Mouse (Mus musculus) midbrain, embryonic 15.5 days (tissue): ENCODE results near the gene Peak1. TPM values are rescaled to one million over a fixed set of nuclear protein-coding genes. Genes with fewer than 3 reads are reported as not detected.

Experiments
- ATAC-seq: fragments of 200-750 bp; cut with Nextera tagmentation; replicated peaks from 2 replicates; pipeline ENCODE4 v1.8.0; 2017; ENCODE audit warnings: moderate TSS enrichment
- H3K27ac ChIP-seq: fragments of 300-500 bp; sonication (generic); 2 replicates; pipeline ENCODE4 v1.5.1; 2015; ENCODE audit warnings: mild to moderate bottlenecking, inconsistent platforms
- H3K27me3 ChIP-seq: fragments of 300-500 bp; sonication (generic); replicated peaks from 2 replicates; pipeline ENCODE4 v1.6.1; 2015; ENCODE audit warnings: inconsistent platforms
- H3K36me3 ChIP-seq: fragments of 300-500 bp; sonication (generic); replicated peaks from 2 replicates; pipeline ENCODE4 v1.6.1; 2015; ENCODE audit warnings: inconsistent platforms
- H3K4me1 ChIP-seq: fragments of 300-500 bp; sonication (generic); 2 replicates; pipeline ENCODE4 v1.6.1; 2015; ENCODE audit warnings: inconsistent platforms
- H3K4me2 ChIP-seq: fragments of 300-500 bp; sonication (generic); 2 replicates; pipeline ENCODE4 v1.6.1; 2015; ENCODE audit warnings: inconsistent platforms, mild to moderate bottlenecking, moderate library complexity
- H3K4me3 ChIP-seq: fragments of 300-500 bp; sonication (generic); 2 replicates; pipeline ENCODE4 v1.5.1; 2015; ENCODE audit warnings: mild to moderate bottlenecking, inconsistent platforms
- H3K9ac ChIP-seq: fragments of 300-500 bp; sonication (generic); 2 replicates; pipeline ENCODE4 v1.6.1; 2015; ENCODE audit warnings: mild to moderate bottlenecking, inconsistent platforms
- H3K9me3 ChIP-seq: fragments of 300-500 bp; sonication (generic); 2 replicates; pipeline ENCODE4 v1.6.1; 2016; ENCODE audit warnings: inconsistent platforms
- WGBS: fragments of 180-500 bp; shearing (Covaris S2); methylation state at CpG from one replicate; pipeline ENCODE4 v1.1.7; 2015; ENCODE audit warnings: mixed read lengths; 5-methylcytosine and 5-hydroxymethylcytosine counted together
- polyA plus RNA-seq: library from polyadenylated mRNA; unstranded; fragments of >200 nt; fragmentation: Nextera tagmentation; extraction: Ambion mirVana; gene quantifications from 2 replicates; pipeline ENCODE4 v1.2.1, GENCODE M21; 2015

Peak1 gene
- polyA plus RNA-seq, 1 experiment from 2014 or later: 4.4 TPM

DNA sequence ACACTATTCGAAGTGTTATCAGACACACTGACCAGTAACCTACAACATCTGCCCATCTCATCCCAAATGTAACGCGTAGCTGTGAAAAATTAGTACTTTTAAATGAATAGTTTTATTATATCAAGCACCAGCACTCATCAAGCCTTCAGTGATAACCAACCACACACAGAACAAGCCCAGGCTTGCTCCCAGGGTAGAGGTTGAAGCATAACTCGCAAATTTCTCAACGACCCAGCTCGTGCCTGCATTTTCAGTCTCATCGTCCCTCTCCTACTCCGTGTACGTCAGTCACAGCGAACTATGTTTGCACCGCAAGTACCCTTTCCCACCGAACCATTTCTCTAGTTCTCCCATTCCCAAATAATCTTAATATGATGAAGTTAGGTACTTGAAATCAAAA, 83.5 kb downstream of the Peak1 start:
- ATAC-seq: no peak
- H3K36me3 ChIP-seq: no peaks in the 10 kb centered on the region
- H3K4me1 ChIP-seq: no peaks in the 10 kb centered on the region
- H3K4me3 ChIP-seq: no peak overlapping the region
- no peak overlapping the region for H3K9ac ChIP-seq
- no peaks in the 10 kb centered on the region for H3K9me3 ChIP-seq
- no peak overlapping the region for H3K4me2 ChIP-seq
- 96% methylated on average over 12 of the region's 12 CpGs for WGBS
- H3K27ac ChIP-seq: no peak overlapping the region
- no peaks in the 10 kb centered on the region for H3K27me3 ChIP-seq

DNA sequence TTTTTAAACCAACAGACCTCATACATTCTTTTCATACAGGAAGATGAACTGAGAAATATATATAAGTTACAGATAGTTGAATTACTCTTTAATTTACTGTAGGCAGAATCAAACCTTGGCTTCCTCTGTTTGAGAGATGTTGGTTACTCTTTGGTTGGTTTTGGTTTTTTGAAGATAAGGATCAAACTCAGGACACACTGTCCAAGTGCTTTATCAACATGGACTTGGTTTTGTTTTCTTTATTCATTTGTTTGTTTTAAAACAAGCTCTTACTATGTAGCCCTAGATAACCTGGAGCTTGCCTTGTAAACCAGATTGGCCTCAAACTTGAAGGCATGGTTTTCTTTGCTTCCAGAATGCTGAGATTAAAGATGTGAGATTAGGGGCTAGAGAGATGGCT, 85.1 kb downstream of the Peak1 start:
- no peak overlapping the region for H3K4me2 ChIP-seq
- H3K27ac ChIP-seq: no peak overlapping the region
- H3K9me3 ChIP-seq: no peaks in the 10 kb centered on the region
- no peaks in the 10 kb centered on the region for H3K27me3 ChIP-seq
- no peaks in the 10 kb centered on the region for H3K36me3 ChIP-seq
- no peak overlapping the region for H3K9ac ChIP-seq
- H3K4me1 ChIP-seq: no peaks in the 10 kb centered on the region
- no peak for ATAC-seq
- H3K4me3 ChIP-seq: no peak overlapping the region

DNA sequence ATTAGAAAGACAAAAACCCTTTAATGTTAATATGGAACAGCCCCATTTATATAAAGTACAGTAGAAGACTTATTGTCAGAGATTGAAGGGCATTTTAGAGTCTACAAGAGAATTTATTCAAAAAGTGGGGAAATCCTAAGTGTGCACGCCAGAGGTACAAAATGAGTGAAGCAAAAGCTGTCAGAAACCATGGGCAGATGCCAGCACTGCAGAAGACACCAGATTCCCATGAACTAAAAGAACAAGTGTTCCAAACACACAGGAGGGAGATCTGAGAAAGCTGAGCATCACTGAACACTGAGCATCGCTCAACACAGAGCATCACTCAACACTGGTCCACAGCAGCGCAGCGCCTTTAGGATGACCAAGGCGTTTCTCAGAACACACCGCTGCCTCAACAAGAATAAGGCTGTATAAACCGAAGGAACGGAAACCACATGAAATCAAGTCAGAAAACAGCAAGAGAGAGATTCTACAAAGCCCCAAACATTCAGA, 91.3 kb downstream of the Peak1 start:
- H3K27me3 ChIP-seq: no peaks in the 10 kb centered on the region
- H3K4me3 ChIP-seq: no peak overlapping the region
- H3K9ac ChIP-seq: no peak overlapping the region
- H3K4me2 ChIP-seq: no peak overlapping the region
- no peaks in the 10 kb centered on the region for H3K36me3 ChIP-seq
- ATAC-seq: no peak
- H3K4me1 ChIP-seq: 0 out of 2 replicates have a peak, but pooled peaks cover 3% of the 10 kb centered on the region
- WGBS: 90% methylated on average over 8 of the region's 8 CpGs
- no peak overlapping the region; the same call in 1 of the 2 replicates for H3K27ac ChIP-seq
- H3K9me3 ChIP-seq: no peaks in the 10 kb centered on the region

DNA sequence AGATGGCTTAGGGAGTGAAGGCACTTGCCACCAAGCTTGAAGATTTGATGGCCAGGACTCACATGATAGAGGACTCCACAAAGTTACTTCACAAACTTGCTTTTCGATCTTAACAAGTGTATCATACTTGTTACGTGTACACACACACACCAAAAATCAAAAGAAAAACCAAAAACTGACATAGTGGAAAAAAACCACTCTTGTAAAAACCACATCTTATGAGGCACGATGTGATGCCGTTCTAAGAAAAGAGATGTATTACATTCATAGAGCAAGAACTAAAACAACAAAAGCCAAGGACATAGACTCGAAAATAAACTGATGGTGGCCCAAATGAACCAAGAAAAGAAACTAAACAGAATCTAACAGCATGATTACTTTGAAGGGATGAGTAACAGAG, 92.1 kb downstream of the Peak1 start:
- H3K4me1 ChIP-seq: 0 out of 2 replicates have a peak, but pooled peaks cover 3% of the 10 kb centered on the region
- H3K27me3 ChIP-seq: no peaks in the 10 kb centered on the region
- H3K4me2 ChIP-seq: no peak overlapping the region
- no peak overlapping the region for H3K27ac ChIP-seq
- no peak overlapping the region for H3K9ac ChIP-seq
- WGBS: 91% methylated on average over 5 of the region's 5 CpGs
- no peak overlapping the region for H3K4me3 ChIP-seq
- H3K9me3 ChIP-seq: no peaks in the 10 kb centered on the region
- no peaks in the 10 kb centered on the region for H3K36me3 ChIP-seq
- no peak for ATAC-seq

DNA sequence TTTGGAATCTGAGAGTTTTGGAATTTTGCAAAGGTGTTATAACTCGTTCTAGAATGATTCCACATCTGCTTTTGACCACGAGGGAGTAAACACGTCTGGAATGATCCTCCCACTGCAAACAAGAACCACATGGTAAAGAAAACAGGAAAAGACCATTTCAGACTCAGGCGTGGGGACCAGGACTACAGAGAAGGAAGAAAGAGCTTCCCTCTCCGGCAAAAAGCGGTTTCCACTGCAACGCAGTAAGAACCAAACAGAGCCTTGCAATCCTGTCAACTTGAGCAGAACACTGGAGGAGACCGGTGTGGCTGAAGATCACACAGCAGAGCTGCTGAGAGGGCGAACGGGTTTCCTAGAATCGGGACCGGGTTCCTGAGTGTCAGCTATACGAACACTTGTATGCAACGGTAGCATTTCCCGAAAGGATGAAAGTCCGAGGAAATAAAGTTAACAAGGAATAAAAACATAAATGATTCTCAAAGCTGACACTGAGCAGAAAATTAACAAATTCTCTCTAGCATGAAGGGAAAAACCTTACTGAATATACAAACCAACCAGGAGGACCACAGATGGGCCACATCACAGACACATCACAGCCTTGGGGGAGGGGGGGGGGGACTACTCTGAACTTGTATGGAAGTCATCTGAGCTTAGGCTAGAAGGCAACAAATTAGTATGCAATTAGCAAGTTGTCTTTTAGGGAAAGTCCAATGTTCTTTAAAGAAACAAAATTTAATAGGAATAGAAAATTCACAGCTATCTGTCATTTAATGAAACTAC, 93.1 kb downstream of the Peak1 start:
- Histone ChIP-seq H3K27ac (no peak overlapping the region), H3K27me3 (no peaks in the 10 kb centered on the region), H3K4me3 (no peak overlapping the region), H3K4me2 (no peak overlapping the region), H3K9ac (no peak overlapping the region), H3K9me3 (no peaks in the 10 kb centered on the region), H3K36me3 (no peaks in the 10 kb centered on the region), H3K4me1 (0 out of 2 replicates have a peak, but pooled peaks cover 3% of the 10 kb centered on the region)
- ATAC-seq: no peak
- 84% methylated on average over 16 of the region's 16 CpGs for WGBS

DNA sequence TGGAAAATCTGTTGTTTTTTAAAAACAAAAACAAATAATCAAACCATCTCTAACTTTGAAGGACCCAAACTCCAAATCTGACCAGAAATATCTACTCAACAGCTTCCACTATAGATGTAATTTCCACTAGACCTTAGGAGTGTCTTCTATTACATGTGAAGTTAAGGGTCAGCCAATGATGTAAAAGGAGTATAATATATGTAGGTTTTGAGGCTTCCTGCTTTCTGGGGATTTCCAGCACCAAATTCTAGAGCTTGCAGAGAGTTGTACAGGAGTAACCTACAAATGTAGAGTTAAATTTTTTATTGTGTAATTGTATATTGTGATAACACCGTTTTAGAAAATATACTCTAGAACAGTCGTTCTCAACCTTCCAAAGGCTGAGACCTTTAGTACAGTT, 96.6 kb downstream of the Peak1 start:
- Histone ChIP-seq H3K36me3 (no peaks in the 10 kb centered on the region), H3K4me2 (no peak overlapping the region), H3K27ac (no peak overlapping the region), H3K4me1 (no peaks in the 10 kb centered on the region), H3K9ac (no peak overlapping the region), H3K4me3 (no peak overlapping the region), H3K9me3 (peaks cover 3% of the 10 kb centered on the region; the same call in 1 of the 2 replicates), H3K27me3 (no peaks in the 10 kb centered on the region)
- no peak for ATAC-seq
- WGBS: 93% methylated on average over 2 of the region's 2 CpGs

DNA sequence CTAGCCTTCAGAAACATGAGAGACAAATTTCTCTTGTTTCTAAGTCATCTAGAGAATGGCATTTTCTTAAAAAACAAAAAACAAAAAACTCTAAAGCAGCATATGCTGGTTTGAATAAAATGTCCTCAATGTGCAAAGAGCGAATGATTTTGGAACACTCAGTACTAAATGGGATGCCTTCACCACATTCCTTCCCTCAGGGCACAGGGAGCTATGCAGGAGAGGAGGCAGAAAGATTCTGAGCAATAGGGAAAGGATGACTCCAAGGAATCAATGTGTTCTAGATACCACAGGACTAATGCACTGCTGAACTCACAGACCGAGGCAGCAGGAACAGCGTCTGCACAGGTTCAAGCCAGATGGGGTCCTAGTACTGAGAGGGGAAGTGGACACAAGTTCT, 103.5 kb downstream of the Peak1 start:
- H3K4me1 ChIP-seq: no peaks in the 10 kb centered on the region; the same call in 1 of the 2 replicates
- ATAC-seq: no peak
- no peaks in the 10 kb centered on the region for H3K36me3 ChIP-seq
- no peak overlapping the region for H3K4me3 ChIP-seq
- WGBS: 95% methylated on average over 3 of the region's 3 CpGs
- no peak overlapping the region for H3K9ac ChIP-seq
- H3K4me2 ChIP-seq: no peak overlapping the region
- H3K27ac ChIP-seq: no peak overlapping the region
- H3K9me3 ChIP-seq: peaks cover 3% of the 10 kb centered on the region; the same call in 1 of the 2 replicates
- no peaks in the 10 kb centered on the region for H3K27me3 ChIP-seq

DNA sequence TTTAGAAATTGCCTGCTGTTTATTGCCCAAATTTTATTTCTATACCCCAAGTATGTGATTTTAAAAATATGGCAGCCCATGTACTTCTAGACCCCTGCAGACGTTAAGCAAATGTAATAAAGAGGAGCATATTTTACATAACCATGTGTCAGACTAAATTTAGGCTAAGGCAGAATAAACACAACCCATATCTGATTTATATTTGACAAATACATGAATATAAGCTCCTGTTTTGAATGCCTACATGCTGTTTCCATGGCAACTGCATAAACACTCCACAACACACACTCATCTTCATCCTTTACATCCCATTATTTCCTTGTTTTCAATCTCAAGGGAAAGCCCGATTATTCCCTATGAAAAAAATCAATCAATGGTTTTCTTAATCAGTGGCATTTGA, 108.8 kb downstream of the Peak1 start:
- Histone ChIP-seq H3K4me1 (peaks cover 5% of the 10 kb centered on the region; the same call in 1 of the 2 replicates), H3K9ac (no peak overlapping the region), H3K27ac (no peak overlapping the region; the same call in 1 of the 2 replicates), H3K36me3 (no peaks in the 10 kb centered on the region), H3K27me3 (no peaks in the 10 kb centered on the region), H3K4me3 (no peak overlapping the region), H3K9me3 (no peaks in the 10 kb centered on the region), H3K4me2 (no peak overlapping the region)
- WGBS: 44% methylated on average over 2 of the region's 2 CpGs
- no peak for ATAC-seq

DNA sequence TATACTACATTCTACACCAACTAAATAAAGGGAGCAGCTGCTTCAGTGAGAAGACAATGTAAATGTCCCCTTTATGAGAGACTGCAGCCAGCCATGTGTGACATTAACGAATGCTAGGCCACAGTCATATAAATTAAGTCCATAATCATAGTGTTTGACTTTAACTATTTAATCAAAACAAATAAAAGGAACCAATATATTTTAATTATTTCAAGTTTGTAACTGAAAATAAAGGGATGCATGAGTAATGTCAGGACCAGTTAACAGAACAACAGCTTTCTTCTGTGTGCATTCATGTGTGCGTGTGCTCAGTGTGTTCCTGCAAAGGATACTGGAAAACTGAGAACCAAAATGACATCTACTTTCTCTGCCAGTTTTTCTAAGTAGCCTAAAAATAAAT, 113.3 kb downstream of the Peak1 start:
- Histone ChIP-seq H3K4me3 (no peak overlapping the region), H3K36me3 (no peaks in the 10 kb centered on the region), H3K4me2 (no peak overlapping the region), H3K27me3 (no peaks in the 10 kb centered on the region), H3K4me1 (peaks cover 5% of the 10 kb centered on the region), H3K9ac (no peak overlapping the region), H3K27ac (no peak overlapping the region), H3K9me3 (no peaks in the 10 kb centered on the region)
- ATAC-seq: no peak
- WGBS: 53% methylated on average over 2 of the region's 2 CpGs

DNA sequence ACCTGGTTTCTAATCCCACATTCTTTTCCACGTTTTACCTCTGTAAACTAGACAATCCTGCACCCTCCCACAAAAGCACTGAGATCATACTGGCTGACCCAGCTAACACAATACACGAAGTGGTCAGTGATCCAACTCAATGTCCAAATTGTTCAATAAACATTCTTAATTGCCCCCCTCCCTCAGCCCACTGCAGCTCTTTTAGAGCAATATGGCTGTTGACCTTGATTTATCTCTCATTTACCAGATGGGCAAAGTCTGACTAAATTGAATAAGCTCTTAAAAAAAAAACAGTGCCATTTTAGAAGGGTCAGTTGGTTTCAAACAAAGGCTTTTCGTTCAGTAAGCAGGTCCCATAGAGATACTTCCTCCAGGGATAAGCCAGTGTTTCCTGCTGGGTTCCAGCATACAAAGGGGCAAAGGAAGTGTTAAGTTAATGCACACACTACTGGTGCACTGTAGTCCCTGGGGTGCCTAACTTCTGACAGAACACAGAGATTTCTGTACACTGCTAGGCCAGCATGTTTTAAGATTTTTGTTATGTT, 114.9 kb downstream of the Peak1 start:
- Histone ChIP-seq H3K4me1 (no peaks in the 10 kb centered on the region; the same call in 1 of the 2 replicates), H3K9ac (no peak overlapping the region)
- ATAC-seq: no peak

DNA sequence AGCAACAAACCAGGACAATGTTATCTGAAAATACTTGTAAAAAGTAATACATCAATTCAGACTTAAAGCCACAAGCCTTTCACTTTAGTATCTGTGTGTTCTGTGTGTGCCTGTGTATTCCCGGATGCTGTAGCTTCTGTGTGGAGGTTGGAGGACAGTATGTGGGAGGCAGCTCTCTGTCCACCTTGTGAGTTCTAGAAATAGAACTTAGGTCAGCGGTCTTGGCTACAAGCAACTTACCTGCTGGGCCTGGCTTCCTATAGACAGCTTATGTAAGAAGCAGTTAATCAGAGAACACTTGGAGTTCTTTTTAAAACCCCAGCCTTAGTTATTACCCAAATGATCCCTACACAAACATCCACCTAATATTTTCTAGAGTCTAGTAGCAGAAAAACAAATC, 127.8 kb downstream of the Peak1 start:
- no peak for ATAC-seq
- Histone ChIP-seq H3K9me3 (no peaks in the 10 kb centered on the region), H3K27me3 (no peaks in the 10 kb centered on the region), H3K4me1 (no peaks in the 10 kb centered on the region), H3K4me3 (no peak overlapping the region), H3K4me2 (no peak overlapping the region), H3K27ac (no peak overlapping the region), H3K9ac (no peak overlapping the region), H3K36me3 (no peaks in the 10 kb centered on the region)
- 88% methylated on average over 2 of the region's 2 CpGs for WGBS

More for the DNA sequence above, 114.9 kb downstream of the Peak1 start:
- H3K9me3 ChIP-seq: no peaks in the 10 kb centered on the region
- H3K4me3 ChIP-seq: no peak overlapping the region
- no peaks in the 10 kb centered on the region for H3K36me3 ChIP-seq
- WGBS: 13% methylated on average over 3 of the region's 3 CpGs
- no peak overlapping the region for H3K27ac ChIP-seq
- H3K27me3 ChIP-seq: no peaks in the 10 kb centered on the region
- no peak overlapping the region for H3K4me2 ChIP-seq

DNA sequence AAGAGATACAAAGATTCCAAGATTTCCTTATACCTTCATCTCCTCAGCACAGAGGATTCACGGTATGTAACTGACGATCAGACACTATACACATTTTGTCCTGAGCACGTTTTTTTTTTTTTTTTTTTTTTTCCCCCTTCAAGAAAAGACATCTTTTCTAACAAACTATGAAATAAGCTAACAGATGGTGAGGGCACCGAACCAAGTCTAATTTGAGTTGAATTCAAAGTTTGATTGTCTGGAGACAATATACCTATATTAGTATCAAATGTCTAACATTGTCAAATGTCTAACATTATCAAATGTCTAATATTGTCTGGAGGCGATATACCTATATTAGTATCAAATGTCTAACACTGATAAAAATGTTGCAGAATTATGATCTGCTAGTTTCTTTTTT, 135.4 kb downstream of the Peak1 start:
- Histone ChIP-seq H3K4me3 (no peak overlapping the region), H3K9me3 (no peaks in the 10 kb centered on the region), H3K4me2 (no peak overlapping the region), H3K4me1 (no peaks in the 10 kb centered on the region), H3K36me3 (no peaks in the 10 kb centered on the region), H3K9ac (no peak overlapping the region), H3K27me3 (no peaks in the 10 kb centered on the region), H3K27ac (no peak overlapping the region)
- ATAC-seq: no peak
- WGBS: 81% methylated on average over 5 of the region's 5 CpGs

DNA sequence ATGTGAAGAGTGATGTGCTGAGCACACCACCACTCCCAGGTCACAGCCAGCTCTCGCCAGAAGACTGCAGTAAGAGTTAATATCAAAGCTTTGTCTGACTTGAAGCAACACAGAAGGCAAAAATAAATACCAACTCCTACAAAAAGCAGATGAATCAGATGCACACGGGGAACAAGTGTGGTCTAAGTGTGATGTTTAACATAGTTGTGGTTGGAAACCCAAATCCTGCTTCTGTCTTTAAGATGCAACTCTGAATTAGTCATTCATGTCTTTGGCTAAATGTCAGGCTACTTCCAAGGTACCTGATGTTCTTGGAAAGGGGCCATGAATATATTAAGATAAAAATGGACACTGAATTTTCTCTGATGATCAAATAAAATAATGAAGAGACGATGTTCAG, 144.3 kb downstream of the Peak1 start:
- WGBS: 87% methylated on average over 3 of the region's 3 CpGs
- ATAC-seq: no peak
- no peak overlapping the region for H3K27ac ChIP-seq
- H3K36me3 ChIP-seq: no peaks in the 10 kb centered on the region
- no peak overlapping the region for H3K4me3 ChIP-seq
- H3K4me1 ChIP-seq: peaks cover 9% of the 10 kb centered on the region
- H3K27me3 ChIP-seq: no peaks in the 10 kb centered on the region
- H3K4me2 ChIP-seq: no peak overlapping the region
- no peaks in the 10 kb centered on the region for H3K9me3 ChIP-seq
- H3K9ac ChIP-seq: no peak overlapping the region
